Mouse (Mus musculus) cerebellum, postnatal 25 days (tissue): ENCODE measurements around the gene Tmem135.

Experiments used
- DNase-seq, 2 experiments: peaks; one replicate each; pipeline ENCODE4 v3.0.0; 2021; ENCODE audit warnings: mixed read lengths in 2 of 2

The Tmem135 gene

DNA sequence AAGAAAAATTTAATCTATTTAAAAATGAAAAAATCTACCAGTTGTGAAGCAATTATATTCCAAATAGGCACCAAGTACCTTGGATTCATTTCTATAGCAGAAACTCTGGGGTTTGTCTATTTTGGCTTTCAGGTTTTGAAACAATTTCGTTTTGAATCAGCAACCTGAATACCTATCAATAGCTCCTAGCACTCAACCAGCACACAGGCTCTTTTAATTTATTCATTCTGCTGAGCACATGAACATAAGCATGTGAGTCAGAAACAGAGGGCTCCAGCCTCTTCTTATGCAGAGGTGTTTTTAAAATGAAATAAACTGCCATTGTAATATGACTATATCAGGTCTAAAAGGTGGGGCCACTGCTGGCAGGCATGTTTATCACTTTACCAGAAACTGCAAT lies 231.0 kb downstream of the Tmem135 start:
- no peak for DNase-seq

DNA sequence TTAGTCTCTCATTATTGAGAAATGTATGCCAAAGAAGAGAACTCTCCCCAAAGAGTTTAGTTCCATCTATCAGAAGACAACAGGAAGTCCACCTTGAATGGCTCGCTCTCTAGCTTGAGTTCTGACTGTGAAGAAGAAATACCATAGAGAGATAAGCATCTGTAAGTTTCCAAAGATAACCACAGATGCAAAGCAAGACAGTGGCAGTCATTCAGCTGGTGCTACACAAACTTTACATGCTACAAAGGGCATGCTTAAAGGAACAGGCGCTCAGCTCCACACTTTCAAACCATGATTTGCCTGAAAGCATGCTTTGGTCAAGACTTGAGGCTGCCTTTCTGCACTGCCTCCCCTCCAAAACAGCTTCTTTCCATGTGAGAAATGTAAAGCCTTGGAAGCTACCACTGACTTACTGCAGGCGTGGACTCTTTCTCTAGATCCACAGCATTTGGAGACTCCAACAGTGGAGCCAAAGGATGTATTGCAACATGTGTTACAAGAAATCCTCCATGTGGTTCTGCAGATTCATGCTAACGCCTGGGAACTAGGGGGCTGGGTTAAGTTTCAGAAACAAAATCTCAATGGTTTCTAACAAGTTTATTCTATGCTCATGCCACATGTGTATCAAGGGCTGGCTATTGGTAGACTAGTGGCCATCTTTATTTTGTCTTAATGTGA lies 232.1 kb downstream of the Tmem135 start:
- DNase-seq, result no peak

DNA sequence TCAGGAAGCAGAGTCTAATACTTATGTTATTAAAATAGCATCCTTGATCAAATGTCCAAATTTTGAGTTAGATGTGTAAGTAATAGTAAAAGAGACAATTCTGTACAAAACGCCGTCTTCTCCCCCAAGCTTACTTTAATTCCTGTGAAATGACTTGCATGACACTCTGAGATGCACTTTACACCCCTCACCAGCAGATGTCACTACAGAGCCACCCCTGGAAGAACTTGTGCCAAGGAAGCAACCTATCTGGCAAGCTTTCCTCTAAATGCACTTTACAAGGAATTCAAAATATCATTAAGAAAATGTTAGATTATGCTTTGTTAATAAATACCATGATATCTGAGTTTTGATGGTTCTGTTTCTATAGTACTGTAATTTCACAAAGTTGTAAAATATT lies 235.4 kb downstream of the Tmem135 start:
- DNase-seq, result peak; percentile 79 to 84

DNA sequence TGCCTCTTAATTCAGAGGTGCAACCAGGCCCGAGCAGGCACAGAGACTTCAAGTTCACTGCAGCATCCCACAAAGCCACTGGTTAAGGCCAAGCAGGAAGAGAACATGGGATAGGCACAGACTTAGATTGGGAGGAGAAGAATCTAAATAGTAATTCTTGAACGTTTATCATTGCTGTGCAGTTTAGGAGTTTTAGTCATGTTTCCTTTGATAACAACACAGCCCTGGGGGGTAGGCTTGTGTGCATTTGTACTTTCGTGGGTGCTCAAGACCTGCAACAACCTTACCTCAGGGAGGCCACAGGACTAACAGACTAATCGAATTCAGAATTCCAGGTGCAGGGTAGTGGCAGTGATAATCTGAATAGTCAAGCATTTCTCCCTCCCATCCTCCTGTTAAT lies 238.5 kb downstream of the Tmem135 start:
- no peak for DNase-seq

DNA sequence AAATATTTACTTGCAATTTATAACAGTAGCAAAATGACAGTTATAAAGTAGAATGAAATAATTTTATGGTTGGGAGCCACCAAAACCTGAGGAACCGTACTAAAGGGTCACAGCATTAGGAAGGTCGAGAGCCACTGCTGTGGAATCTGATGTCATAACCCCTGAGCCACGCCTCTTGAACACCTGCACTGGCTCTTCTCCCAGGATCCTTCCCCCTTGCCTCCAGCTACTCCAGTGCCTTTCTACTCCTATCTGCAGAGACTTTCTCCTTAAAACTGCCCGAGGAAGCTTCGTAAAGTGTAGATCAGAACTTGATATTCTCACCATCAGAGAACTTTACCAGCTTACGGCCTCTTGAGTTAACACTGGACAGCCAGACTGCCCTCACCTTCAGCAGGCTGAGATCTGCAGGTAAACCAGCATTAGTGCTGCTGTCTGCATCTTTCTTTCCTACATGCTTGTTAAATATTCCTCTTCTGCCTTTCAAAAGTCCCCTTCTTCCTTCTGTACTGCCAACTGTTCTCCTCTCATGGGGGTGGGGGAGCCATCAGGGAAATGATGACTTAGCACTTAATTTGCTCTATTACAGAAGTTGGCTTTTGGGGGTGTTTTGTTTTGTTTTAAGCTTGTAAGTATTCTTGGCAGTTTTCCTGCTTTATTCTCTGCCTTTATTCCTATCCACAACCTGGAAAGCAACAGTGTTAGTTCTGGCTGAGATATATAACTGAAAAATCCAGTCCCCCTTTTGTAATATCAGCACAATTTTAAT lies 242.2 kb downstream of the Tmem135 start:
- DNase-seq, result no peak

DNA sequence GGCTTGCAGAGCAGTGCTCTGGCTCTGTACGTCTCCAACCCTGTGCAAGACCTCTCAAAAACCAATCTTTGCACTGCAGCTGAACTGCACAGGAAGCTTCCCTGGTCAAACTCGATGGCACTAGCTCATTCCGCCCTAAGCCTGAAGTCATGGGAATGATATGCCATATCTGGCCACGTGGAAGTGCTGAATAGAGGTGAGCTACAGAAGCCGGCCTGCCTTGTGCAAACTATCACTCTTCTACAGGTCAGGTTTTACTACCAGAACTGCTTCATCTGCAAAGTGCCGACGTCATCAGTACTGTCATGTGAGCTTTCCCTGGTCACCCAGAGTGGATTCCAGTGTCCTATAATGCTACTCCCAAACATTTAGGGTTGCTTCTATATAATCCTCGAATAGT lies 246.7 kb downstream of the Tmem135 start:
- DNase-seq, result no peak

DNA sequence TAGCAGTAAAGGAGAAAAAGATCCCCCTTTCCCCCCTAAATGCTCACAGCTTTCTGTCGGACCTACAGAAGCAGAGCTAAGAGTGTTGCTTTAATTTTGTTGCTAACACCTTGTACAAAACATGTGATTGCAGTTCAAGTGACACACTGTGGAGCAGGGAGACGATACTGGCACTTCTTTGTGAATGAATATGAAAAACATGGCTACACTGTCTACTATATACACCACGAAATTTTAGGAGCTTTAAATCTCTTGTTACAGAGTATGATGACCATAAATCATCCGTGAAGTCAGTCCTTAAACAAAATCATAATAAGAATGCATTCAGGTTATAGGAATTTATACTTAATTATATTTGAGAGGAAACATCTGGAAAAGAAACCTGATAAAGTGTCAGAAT lies 247.4 kb downstream of the Tmem135 start:
- DNase-seq, result no peak

DNA sequence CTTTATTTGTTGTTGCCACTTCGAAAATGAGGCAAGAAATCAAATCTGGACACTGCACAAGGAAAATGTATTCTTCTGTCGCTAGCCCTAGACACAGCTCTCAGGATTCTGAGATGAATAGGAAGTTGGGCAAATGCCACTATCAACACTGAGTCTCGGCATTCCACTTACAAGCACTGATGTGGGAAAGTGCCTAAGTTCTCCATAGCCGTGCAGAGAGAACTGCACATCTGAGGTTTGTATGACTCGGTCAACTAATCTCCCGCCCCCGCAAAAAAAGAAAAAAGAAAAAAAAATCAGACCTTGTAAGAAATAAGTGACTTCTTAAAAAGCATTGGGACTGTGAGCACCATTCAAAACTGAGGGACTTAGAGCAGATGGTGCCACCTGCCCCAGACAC lies 248.3 kb downstream of the Tmem135 start:
- no peak for DNase-seq

DNA sequence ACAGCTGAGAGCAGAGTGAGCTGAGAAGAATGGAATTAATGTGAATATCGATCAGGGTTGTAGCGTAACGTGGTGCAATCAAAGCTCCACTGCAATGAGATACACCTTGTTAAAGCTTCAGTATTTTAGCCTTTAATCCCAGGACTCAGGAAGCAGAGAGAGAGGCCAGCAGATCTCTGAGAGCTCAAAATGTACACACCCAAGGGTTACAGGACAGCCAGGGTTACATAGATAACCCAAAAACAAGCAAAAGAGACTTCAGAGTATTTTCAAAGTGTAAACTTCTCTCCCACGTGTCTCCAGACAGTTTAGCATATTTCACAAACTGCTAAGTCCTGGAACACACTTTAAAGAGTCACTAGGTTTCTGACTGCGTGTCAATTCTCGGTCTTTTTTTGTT lies 248.8 kb downstream of the Tmem135 start:
- no peak for DNase-seq

DNA sequence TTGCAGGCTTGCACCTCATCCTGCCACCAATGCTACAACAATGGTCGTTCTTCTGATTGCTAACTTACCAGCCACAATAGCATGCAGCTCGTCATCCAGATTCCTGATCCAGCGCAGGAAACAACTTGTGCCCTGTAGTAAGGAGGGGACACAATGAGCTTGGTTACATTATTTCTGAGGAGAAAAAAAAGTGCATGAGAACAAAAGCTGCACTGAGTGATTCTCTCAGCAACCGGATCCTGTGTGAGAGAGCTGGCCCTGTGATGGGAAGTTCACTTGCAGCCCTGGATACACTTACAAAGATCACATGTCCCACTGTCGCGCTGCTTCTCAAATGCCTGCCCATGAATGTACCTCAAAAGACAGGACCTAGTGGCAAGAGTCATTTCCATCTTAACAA lies 252.7 kb downstream of the Tmem135 start:
- DNase-seq, result no peak

DNA sequence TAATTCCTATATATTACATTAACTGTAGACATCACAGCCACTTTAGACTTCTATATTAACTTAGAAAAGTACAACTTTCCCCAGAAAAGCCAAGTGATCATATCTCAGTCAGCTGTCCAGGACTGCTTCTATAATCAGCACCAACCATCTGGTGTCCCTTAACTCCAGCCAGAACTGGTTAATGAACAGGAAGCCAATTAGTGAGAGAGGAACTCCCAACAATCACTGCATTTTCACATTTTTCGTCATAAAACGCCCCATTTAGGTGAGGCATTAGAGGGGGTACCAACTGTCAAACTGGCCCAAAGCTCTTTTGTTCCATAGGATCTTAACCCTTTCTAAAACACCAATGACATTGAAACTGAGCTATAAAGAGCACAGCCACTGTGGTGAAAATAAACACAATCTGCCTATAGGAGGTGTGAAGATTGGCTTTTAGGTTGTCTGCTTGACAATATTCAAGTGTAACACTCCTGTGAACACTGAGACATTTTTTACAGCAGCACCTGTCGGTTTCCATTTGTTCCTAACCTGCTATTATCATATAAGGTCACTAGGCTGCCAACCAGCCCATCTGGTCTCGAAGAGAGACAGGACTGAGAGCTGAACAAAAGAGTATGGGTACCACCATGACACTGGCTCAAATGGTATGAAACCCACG lies 263.3 kb downstream of the Tmem135 start:
- peak; percentile 40 to 65 for DNase-seq

DNA sequence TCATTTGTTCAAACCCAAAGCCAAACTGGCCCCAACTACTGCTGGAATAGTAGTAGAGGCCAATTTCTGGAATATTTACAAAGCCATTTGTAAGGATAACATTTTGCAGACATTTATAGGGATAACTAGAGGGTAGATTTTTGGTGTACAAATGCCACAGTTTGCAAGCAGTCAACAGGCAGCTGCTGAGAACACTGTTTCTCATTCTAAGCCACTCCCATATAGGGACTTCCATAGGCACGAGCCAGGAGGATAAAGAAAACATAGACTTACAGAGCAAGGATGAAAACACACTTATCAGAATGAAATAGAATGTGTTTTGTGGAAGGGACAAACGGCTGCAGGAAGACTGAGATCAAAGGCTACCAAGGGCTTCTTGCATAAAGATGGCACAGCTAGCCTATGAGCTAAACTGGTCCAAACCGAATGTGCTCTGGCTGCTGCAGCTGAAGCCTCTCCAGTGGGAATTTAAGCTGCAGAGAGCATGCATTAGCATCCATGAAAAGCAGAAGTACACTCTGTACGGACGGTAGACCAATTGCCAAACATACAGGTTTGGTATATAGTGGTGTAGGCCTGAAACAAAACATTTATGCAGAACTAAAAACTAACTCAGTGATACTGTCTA lies 269.0 kb downstream of the Tmem135 start:
- DNase-seq, result no peak

DNA sequence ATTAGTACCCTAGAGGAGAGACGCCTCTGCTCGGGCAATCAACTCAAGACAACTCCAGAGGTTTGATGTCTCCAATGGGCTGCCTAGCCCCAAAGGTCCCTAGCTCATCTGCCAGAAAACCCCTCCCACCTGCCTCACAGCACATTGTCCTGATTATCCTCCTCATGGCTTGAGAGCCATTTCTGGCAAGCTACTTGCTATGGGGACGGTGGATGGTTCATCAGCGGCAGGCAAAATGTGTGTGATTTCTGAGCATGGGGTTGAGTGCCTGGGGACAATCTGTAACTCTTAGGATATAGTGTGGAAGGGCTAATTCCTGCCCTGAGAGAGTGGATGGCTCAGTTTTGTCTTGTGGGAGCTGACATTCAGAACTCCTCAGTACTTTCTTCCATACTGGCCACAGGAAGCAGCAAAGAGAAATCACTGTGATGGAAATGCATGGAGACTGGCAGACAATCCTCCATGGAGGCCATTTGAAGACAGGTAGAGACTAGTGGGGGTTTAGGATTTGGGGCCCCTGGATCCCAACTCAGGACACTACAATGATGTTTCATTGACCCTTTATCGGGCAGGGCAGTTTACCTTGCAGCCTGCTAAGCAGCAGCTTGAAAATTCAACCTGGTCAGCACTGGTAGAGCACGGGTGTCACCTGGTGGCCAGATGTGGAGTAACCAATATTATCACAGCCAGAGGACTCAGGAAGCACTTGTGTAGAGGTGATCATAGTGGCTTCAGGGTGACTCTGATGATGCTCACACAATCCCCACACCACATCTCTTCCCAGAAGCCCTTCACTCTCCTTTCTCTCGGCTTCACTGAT lies 277.7 kb downstream of the Tmem135 start:
- DNase-seq, result peak; percentile 56 to 63

DNA sequence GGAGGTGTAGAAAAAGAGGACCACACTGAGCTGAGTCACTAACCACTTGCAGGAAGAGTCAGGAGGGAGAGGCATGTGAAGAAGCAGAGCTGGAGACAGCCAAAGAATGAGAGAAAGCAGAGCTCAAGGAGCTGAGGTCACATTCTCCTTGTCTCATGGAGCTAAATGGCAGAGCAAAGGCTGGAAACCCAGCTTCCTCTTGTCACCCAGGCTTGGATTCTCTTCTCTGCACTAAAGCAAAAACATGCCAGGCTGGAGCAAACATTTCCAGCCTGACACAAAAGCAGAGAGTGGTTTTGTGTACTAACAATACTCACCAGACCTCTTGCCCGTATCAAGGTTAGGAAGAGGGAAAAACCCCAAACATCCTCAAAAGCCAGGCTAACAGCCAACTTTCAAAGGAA lies 287.8 kb downstream of the Tmem135 start:
- no peak for DNase-seq

DNA sequence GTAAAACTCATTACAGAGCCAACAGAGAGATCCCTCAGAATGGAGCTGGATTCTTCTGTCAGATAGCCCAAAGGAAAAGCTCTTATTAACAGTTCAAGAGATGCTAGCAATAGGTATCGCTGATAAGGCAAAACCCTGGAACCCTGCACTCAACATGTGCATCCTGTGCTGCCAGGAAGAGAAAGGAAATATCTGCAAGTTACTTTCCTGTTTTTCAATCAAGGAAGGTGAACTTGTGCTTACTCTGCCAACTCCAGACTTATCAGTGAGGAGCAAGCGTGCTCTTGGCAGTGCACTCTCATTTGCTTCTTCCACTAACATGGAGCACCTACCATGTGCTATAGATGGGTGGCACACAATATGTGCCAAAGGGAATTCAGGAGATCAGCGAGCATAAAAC lies 288.4 kb downstream of the Tmem135 start:
- no peak for DNase-seq

DNA sequence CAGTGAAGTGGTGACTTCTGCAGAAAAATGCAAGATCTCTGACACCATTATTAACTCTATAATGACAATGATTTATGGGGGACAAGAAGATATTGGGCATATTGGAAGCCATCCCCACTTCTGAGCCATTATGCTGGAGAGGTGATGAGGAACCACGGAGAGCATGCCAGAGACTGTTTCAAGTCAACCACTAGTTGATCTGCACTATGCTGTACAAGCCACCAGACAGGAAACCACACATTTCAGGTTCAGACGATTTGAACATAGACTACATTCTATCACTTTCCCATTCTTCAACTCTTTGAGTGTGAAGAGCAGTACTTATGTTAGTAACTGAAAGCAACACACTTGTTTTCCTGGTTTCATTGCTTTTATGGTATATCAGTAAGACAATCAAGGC lies 297.6 kb downstream of the Tmem135 start:
- DNase-seq, result no peak

DNA sequence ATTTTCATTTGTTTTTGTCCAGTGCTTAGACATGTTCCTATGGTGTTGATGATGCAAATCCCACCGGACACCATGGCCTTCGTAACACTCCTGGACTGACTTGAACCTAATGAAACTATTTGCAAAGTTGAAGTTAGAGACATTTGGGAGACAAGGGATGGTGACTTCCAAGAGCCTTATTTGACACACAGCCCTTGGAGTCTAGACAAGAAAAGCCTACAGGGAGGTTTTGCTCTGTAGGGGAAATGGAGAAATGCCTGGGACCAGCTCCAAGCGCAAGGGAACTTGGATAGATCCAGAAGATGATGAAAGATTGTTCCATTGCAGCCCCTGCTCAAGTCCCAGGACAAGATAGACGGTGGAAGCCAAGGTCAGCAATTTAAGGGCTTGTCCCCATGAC lies 304.3 kb downstream of the Tmem135 start:
- DNase-seq, result no peak
